Mouse (Mus musculus) MEL (cell line): ENCODE measurements around the gene Ski.

Experiments used
- BHLHE40 ChIP-seq: IDR thresholded peaks from 2 replicates; pipeline ENCODE4 v1.6.1; 2012; ENCODE audit warnings: low read depth, mild to moderate bottlenecking, inconsistent platforms, low read length, improper control_type of control experiment, borderline replicate concordance
- CHD2 ChIP-seq: IDR thresholded peaks from 2 replicates; pipeline ENCODE4 v1.6.1; 2011; ENCODE audit warnings: low read length, improper control_type of control experiment
- CTCF ChIP-seq, 3 experiments: IDR thresholded peaks in 2 of 3; conservative IDR thresholded peaks in 1 of 3; 2 replicates each; pipeline ENCODE4 v1.5.1; 2011 to 2012; ENCODE audit warnings: low read length in 3 of 3, low read depth in 2 of 3, mild to moderate bottlenecking in 2 of 3, improper control_type of control experiment in 1 of 3, inconsistent platforms in 1 of 3, mixed read lengths in 1 of 3, moderate library complexity in 1 of 3; ENCODE audit not compliant: control insufficient read depth in 1 of 3, insufficient read depth in 1 of 3, poor library complexity in 1 of 3, severe bottlenecking in 1 of 3
- ELF1 ChIP-seq: IDR thresholded peaks from 2 replicates; pipeline ENCODE4 v1.6.1; 2014; ENCODE audit warnings: low read depth, mild to moderate bottlenecking, inconsistent platforms, low read length, improper control_type of control experiment, moderate library complexity
- HCFC1 ChIP-seq: IDR thresholded peaks from 2 replicates; pipeline ENCODE4 v1.6.1; 2012; ENCODE audit warnings: low read depth, mild to moderate bottlenecking, inconsistent platforms, low read length, improper control_type of control experiment, moderate library complexity
- KAT2A ChIP-seq: conservative IDR thresholded peaks from 2 replicates; pipeline ENCODE4 v1.6.1; 2012; ENCODE audit warnings: low read depth, low read length, improper control_type of control experiment, inconsistent platforms
- MAX ChIP-seq: IDR thresholded peaks from 2 replicates; pipeline ENCODE4 v1.6.1; 2011; ENCODE audit warnings: low read length, improper control_type of control experiment
- POLR2A ChIP-seq, 2 experiments: IDR thresholded peaks; 2 replicates each; pipeline ENCODE4 v1.6.1; 2011 to 2012; ENCODE audit warnings: low read length in 2 of 2, mild to moderate bottlenecking in 2 of 2, control low read depth in 1 of 2, improper control_type of control experiment in 1 of 2, low read depth in 1 of 2, moderate library complexity in 1 of 2; ENCODE audit not compliant: control insufficient read depth in 1 of 2, insufficient read depth in 1 of 2, poor library complexity in 1 of 2
- RAD21 ChIP-seq: IDR thresholded peaks from 2 replicates; pipeline ENCODE4 v1.6.1; 2011; ENCODE audit warnings: mild to moderate bottlenecking, low read depth, low read length, improper control_type of control experiment
- RCOR1 ChIP-seq: IDR thresholded peaks from 2 replicates; pipeline ENCODE4 v1.6.1; 2012; ENCODE audit warnings: low read depth, mild to moderate bottlenecking, inconsistent platforms, low read length, improper control_type of control experiment
- TCF12 ChIP-seq: IDR thresholded peaks from 2 replicates; pipeline ENCODE4 v1.6.1; 2014; ENCODE audit warnings: low read depth, mild to moderate bottlenecking, inconsistent platforms, low read length, improper control_type of control experiment, moderate library complexity
- UBTF ChIP-seq: IDR thresholded peaks from 2 replicates; pipeline ENCODE4 v1.6.1; 2012; ENCODE audit warnings: low read depth, mild to moderate bottlenecking, inconsistent platforms, low read length, improper control_type of control experiment, moderate library complexity, borderline replicate concordance; ENCODE audit not compliant: insufficient read depth

DNA sequence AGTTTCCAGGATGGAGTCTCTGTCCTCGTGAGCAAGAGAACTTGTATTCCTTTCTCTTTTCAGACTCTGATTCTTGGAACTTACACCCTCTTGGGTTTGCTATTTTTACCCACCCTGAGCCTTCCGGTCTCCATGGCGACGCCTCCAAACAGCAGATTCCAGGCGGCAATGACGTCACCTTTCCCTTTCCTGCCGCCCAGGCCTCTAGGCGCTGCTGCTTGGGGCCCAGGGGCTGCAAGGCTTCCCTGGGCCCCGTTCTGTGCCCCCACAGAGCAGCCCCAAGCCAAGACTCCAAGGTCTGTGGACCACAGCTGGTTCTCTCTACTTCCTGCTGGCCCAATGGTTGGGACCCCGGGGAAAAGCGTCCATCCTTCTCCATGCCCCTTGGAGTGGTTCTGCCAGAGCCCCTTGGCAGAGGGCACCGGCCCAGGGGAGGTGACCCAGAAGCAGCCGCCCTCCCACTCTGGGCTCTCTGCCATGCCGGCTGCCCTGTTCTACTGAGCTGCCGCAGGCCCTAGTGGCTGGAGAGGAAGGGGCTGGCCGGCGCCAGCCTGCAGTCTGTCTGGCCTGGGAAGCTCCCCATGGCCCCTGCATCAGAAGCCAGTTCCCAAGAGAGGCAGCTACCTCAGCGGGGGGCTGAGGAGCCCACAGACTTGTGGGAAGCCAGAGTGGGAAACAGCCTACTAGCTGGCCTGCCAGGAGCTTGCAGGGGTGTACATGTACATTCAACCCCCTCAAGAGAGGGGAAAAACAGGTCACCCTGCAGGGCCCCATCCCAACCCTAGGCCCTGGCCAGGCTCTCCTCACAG lies 13.1 kb upstream of the Ski start:
- TF ChIP-seq TCF12 (no peak), CHD2 (no peak), CTCF (IDR thresholded peaks at IDR 0.05 in 2 of 3, conservative IDR thresholded peaks at IDR 0.05 in 1 of 3; ENCODE audit: control insufficient read depth in 1 of 3, insufficient read depth in 1 of 3, low read depth in 2 of 3, low read length in 3 of 3, poor library complexity in 1 of 3, severe bottlenecking in 1 of 3) (no peak), RCOR1 (no peak), POLR2A (IDR thresholded peaks at IDR 0.05; ENCODE audit: control insufficient read depth in 1 of 2, insufficient read depth in 1 of 2, low read depth in 1 of 2, low read length in 2 of 2, poor library complexity in 1 of 2) (no peak), BHLHE40 (no peak), HCFC1 (no peak), KAT2A (no peak), RAD21 (no peak), MAX (no peak), ELF1 (no peak), UBTF (no peak)
